17 mouse cellular contexts compared by ENCODE assay signal in the genomic region with DNA sequence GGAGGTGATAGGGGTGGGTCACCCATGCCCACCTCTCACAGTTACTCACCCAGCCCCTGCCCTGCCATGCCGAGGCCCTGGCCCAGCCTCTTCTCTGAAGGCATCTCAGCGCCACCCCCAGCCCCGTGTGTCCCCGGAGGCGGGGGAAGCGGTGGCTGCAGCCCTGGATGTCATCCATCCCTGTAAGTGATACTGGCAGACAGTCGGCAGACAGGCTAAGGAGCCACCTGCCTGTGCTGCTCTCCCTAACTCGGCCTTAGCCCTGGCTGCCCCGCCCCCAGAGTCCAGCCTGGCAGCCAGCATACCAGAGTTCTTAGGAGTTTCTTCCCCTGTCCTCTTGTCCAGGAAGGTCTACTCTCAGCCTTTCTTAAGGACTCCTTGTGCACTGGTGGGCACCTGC. TPM values are rescaled to one million over a fixed set of nuclear protein-coding genes. Genes with fewer than 3 reads are reported as not detected.
DNase-seq lines count a peak whose midpoint lies in the region; ATAC-seq and TF ChIP-seq lines count a peak whose summit lies in the region.
"Had no signal": no experiment of that assay in that cellular context is flagged by ENCODE, and none has a peak within 500 bp of the region (broad histone marks: within the 10 kb centered on the region; RNA-seq: fewer than 3 reads in every experiment).

No protein-coding gene starts in this region.

- no peak overlapping the region for H3K4me3 ChIP-seq in gastrocnemius, adult 2 months
- H3K4me3 ChIP-seq in lung, postnatal 0 days (ENCODE audit: low read depth, low read length): no peak overlapping the region
- H3K4me3 ChIP-seq in intestine, embryonic 16.5 days (ENCODE audit: low read length): no peak overlapping the region
- H3K4me3 ChIP-seq: heart, embryonic 15.5 days; midbrain, embryonic 15.5 days had no signal

- no peaks in the 10 kb centered on the region for H3K9me3 ChIP-seq in lung, postnatal 0 days (ENCODE audit: low read length)
- H3K9me3 ChIP-seq in intestine, embryonic 16.5 days (ENCODE audit: control insufficient read depth, low read length): no peaks in the 10 kb centered on the region
- H3K9me3 ChIP-seq: heart, embryonic 15.5 days; midbrain, embryonic 15.5 days had no signal

- no peak for ATAC-seq in lung, postnatal 0 days
- no peak for ATAC-seq in intestine, embryonic 16.5 days
- ATAC-seq: liver, postnatal 0 days; midbrain, embryonic 15.5 days had no signal

- no peak overlapping the region for H3K4me2 ChIP-seq in lung, postnatal 0 days (replicated peaks; ENCODE audit: low read depth, low read length)
- H3K4me2 ChIP-seq in intestine, embryonic 16.5 days (ENCODE audit: low read depth, low read length): no peak overlapping the region
- H3K4me2 ChIP-seq: heart, embryonic 15.5 days; midbrain, embryonic 15.5 days had no signal

- no peak overlapping the region for H3K9ac ChIP-seq in lung, postnatal 0 days (replicated peaks; ENCODE audit: low read depth)
- no peak overlapping the region for H3K9ac ChIP-seq in intestine, embryonic 16.5 days (ENCODE audit: low read depth, low read length)
- H3K9ac ChIP-seq: heart, embryonic 15.5 days; liver, postnatal 0 days; midbrain, embryonic 15.5 days had no signal

- no peak for TF ChIP-seq CTCF in gastrocnemius, adult 2 months (IDR thresholded peaks at IDR 0.05)
- TF ChIP-seq CTCF in lung, postnatal 0 days (IDR thresholded peaks at IDR 0.05): no peak

- no peak for TF ChIP-seq EP300 in lung, postnatal 0 days (IDR thresholded peaks at IDR 0.05)

- peak overlapping the region; percentile 73 for H3K27ac ChIP-seq in gastrocnemius, adult 2 months
- no peak overlapping the region for H3K27ac ChIP-seq in lung, postnatal 0 days (ENCODE audit: low read length)
- H3K27ac ChIP-seq in intestine, embryonic 16.5 days (ENCODE audit: low read length): no peak overlapping the region
- H3K27ac ChIP-seq: heart, embryonic 15.5 days; midbrain, embryonic 15.5 days had no signal

- H3K27me3 ChIP-seq in lung, postnatal 0 days (replicated peaks; ENCODE audit: insufficient read depth, low read length): no peaks in the 10 kb centered on the region
- H3K27me3 ChIP-seq in intestine, embryonic 16.5 days (replicated peaks; ENCODE audit: control insufficient read depth, insufficient read depth, low read length): no peaks in the 10 kb centered on the region
- H3K27me3 ChIP-seq: heart, embryonic 15.5 days; midbrain, embryonic 15.5 days had no signal

- no peaks in the 10 kb centered on the region for H3K4me1 ChIP-seq in lung, postnatal 0 days (ENCODE audit: insufficient read depth, low read depth, low read length)
- peaks cover 7% of the 10 kb centered on the region; the same call in 1 of the 2 replicates for H3K4me1 ChIP-seq in intestine, embryonic 16.5 days (ENCODE audit: control insufficient read depth, insufficient read depth, low read length)
- H3K4me1 ChIP-seq: heart, embryonic 15.5 days; midbrain, embryonic 15.5 days had no signal

- H3K36me3 ChIP-seq in lung, postnatal 0 days (ENCODE audit: insufficient read depth, low read length): no peaks in the 10 kb centered on the region
- no peaks in the 10 kb centered on the region for H3K36me3 ChIP-seq in intestine, embryonic 16.5 days (ENCODE audit: control insufficient read depth, insufficient read depth, low read length)
- H3K36me3 ChIP-seq: heart, embryonic 15.5 days had no signal

- peak; percentile 40 for DNase-seq in embryo, embryonic 10 days (ENCODE audit: low spot score)
- DNase-seq in embryo, embryonic 10.5 days (ENCODE audit: low spot score): no peak
- peak; percentile 28 for DNase-seq in kidney, postnatal 14 days
- DNase-seq in kidney, adult 11 months: no peak
- peak; percentile 51 for DNase-seq in MN1 (ENCODE audit: low spot score)
- peak; percentile 88 for DNase-seq in gastrocnemius, adult 2 months
- DNase-seq in lung, postnatal 0 days (ENCODE audit: low spot score): no peak
- DNase-seq: B cell, adult 2 months; heart, adult 11 months; layer of hippocampus, postnatal 36 days; liver, postnatal 0 days; lung, postnatal 36 days; right cerebral cortex, postnatal 25 days; thymus, adult 2 months had no signal

- 18% methylated on average over 9 of the region's 9 CpGs for WGBS in lung, postnatal 0 days
- 22% methylated on average over 9 of the region's 9 CpGs for WGBS in intestine, embryonic 16.5 days

- intact Hi-C loops in gastrocnemius, adult 2 months (cut with DNase I): no loop called here

RNA-seq across cellular contexts. Expression of a gene that starts 20.6 kb away (rescaled TPM):
- 10 to 100 TPM; 37.0 to 46.7 TPM for total RNA-seq in gastrocnemius, adult 2 months (2021)
- polyA plus RNA-seq in lung, postnatal 0 days (2015; fragmentation: Nextera tagmentation; extraction: Ambion mirVana): 40.2 and 40.9 TPM in 2 replicates
- polyA plus RNA-seq in intestine, embryonic 16.5 days (2015; fragmentation: Nextera tagmentation; extraction: Ambion mirVana): 57.7 and 58.6 TPM in 2 replicates

RNA-seq across cellular contexts. Expression of a gene that starts 26.2 kb away (rescaled TPM):
- 1 to 10 TPM; 1.8 to 7.8 TPM for total RNA-seq in gastrocnemius, adult 2 months (2021)
- 1.2 and 2.1 TPM in 2 replicates for polyA plus RNA-seq in lung, postnatal 0 days (2015; fragmentation: Nextera tagmentation; extraction: Ambion mirVana)
- 2.4 and 2.9 TPM in 2 replicates for polyA plus RNA-seq in intestine, embryonic 16.5 days (2015; fragmentation: Nextera tagmentation; extraction: Ambion mirVana)

Comparison
In these comparisons a context has a peak if more than half of its experiments do, and no peak if none do; other contexts are left out.
1. DNase-seq: peak in embryo, embryonic 10 days (single experiment), kidney, postnatal 14 days (single experiment), MN1 (single experiment) and gastrocnemius, adult 2 months (single experiment); none in embryo, embryonic 10.5 days (single experiment), kidney, adult 11 months (single experiment) and lung, postnatal 0 days (single experiment).